ENCODE assay signal across 18 mouse cellular contexts in genomic region chr6:65470320-65470719, GRCm38 (mm10). TPM values are rescaled to one million over a fixed set of nuclear protein-coding genes. Genes with fewer than 3 reads are reported as not detected.
"Had no signal": no experiment of that assay in that cellular context is flagged by ENCODE, and none has a peak within 500 bp of the region (broad histone marks: within the 10 kb centered on the region; RNA-seq: fewer than 3 reads in every experiment).

No protein-coding gene starts in this region.

- H3K4me1 ChIP-seq: limb, embryonic 10.5 days; megakaryocyte, embryonic 14.5 days; neural tube, embryonic 12.5 days had no signal

- H3K4me2 ChIP-seq: liver, embryonic 11.5 days; lung, embryonic 14.5 days; neural tube, embryonic 12.5 days had no signal

- H3K36me3 ChIP-seq: limb, embryonic 10.5 days; neural tube, embryonic 12.5 days had no signal

- H3K9me3 ChIP-seq: limb, embryonic 10.5 days; megakaryocyte, embryonic 14.5 days; neural tube, embryonic 12.5 days had no signal

- H3K9ac ChIP-seq: lung, embryonic 14.5 days; neural tube, embryonic 12.5 days had no signal

- DNase-seq: kidney, adult 8-10 months; kidney, postnatal 25 days; lung, embryonic 14.5 days; lung, postnatal 10 days; lung, postnatal 4 days; right cerebral cortex, adult 18-20 months; right cerebral cortex, postnatal 25 days; thymus, postnatal 36 days had no signal

- H3K27ac ChIP-seq: left cerebral cortex, adult 2 months; limb, embryonic 10.5 days; neural tube, embryonic 12.5 days had no signal

- H3K27me3 ChIP-seq: megakaryocyte, embryonic 14.5 days; neural tube, embryonic 12.5 days had no signal

- H3K4me3 ChIP-seq: left cerebral cortex, adult 2 months; limb, embryonic 10.5 days; megakaryocyte, embryonic 14.5 days; myocyte; neural tube, embryonic 12.5 days had no signal

RNA-seq across cellular contexts. Expression of gene Tnip3, which starts 54.8 kb away (rescaled TPM):
- total RNA-seq: layer of hippocampus, postnatal 25 days; left cerebral cortex, adult 2 months; left cerebral cortex, postnatal 14 days had no signal
- polyA plus RNA-seq: limb, embryonic 10.5 days; liver, embryonic 16.5 days; neural tube, embryonic 12.5 days; small intestine, adult 2 months had no signal
